Mouse (Mus musculus): ENCODE measurements around the gene Plekha3.

DNA sequence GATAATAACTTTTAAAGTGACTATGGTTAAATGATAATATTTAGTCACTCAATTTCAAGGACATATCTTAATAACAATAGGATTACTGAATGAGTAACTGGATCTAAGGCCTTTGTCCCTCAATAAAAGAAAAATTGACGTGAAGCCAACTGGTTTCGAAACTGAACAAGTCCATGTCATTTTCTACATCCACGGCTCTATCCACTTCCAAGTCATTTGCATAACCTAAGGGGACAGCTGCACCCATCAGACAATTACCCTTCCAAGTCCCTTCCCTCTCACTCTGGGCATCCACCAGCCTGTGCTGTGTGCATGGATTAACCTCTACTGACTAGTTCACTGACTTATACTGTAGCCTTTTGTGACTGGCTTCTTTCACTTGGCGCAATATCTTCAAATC, 43.5 kb upstream of the Plekha3 start:
- TF ChIP-seq SIN3A (IDR thresholded peaks at IDR 0.05; ENCODE audit: low read length) (no peak), MYC (IDR thresholded peaks at IDR 0.05; ENCODE audit: low read depth, low read length) (no peak), JUN (IDR thresholded peaks at IDR 0.05; ENCODE audit: insufficient read depth, low read depth, low read length) (no peak)
